Mouse (Mus musculus) heart, embryonic 15.5 days (tissue): ENCODE data around the gene Dnajb4. TPM values are rescaled to one million over a fixed set of nuclear protein-coding genes. Genes with fewer than 3 reads are reported as not detected.
A peak's percentile ranks its signal among the peaks of the same experiment; 100 is the strongest.
"Not testable (repeated sequence)": the region's sequence is repeated elsewhere in the genome, so short reads cannot be mapped to it uniquely, and the experiment has no call there.

Experiments
- ATAC-seq: fragments of 200-750 bp; cut with Nextera tagmentation; replicated peaks from 2 replicates; pipeline ENCODE4 v1.8.0; 2017; ENCODE audit warnings: low read depth, moderate TSS enrichment; ENCODE audit not compliant: insufficient number of reproducible peaks, insufficient read depth, low FRiP score
- H3K27ac ChIP-seq: fragments of 300-500 bp; sonication (generic); 2 replicates; pipeline ENCODE4 v1.5.1; 2015; ENCODE audit warnings: mild to moderate bottlenecking, inconsistent platforms
- H3K27me3 ChIP-seq: fragments of 300-500 bp; sonication (generic); 2 replicates; pipeline ENCODE4 v1.6.1; 2015; ENCODE audit warnings: inconsistent platforms
- H3K36me3 ChIP-seq: fragments of 300-500 bp; sonication (generic); 2 replicates; pipeline ENCODE4 v1.6.1; 2015; ENCODE audit warnings: mild to moderate bottlenecking, inconsistent platforms
- H3K4me1 ChIP-seq: fragments of 300-500 bp; sonication (generic); replicated peaks from 2 replicates; pipeline ENCODE4 v1.6.1; 2015; ENCODE audit warnings: inconsistent platforms
- H3K4me2 ChIP-seq: fragments of 300-500 bp; sonication (generic); 2 replicates; pipeline ENCODE4 v1.6.1; 2015; ENCODE audit warnings: inconsistent platforms, mild to moderate bottlenecking, moderate library complexity
- H3K4me3 ChIP-seq: fragments of 300-500 bp; sonication (generic); 2 replicates; pipeline ENCODE4 v1.5.1; 2015; ENCODE audit warnings: mild to moderate bottlenecking, inconsistent platforms
- H3K9ac ChIP-seq: fragments of 300-500 bp; sonication (generic); 2 replicates; pipeline ENCODE4 v1.6.1; 2015; ENCODE audit warnings: mild to moderate bottlenecking, inconsistent platforms
- H3K9me3 ChIP-seq: fragments of 300-500 bp; sonication (generic); replicated peaks from 2 replicates; pipeline ENCODE4 v1.6.1; 2016; ENCODE audit warnings: inconsistent platforms
- WGBS: fragments of 180-500 bp; shearing (Covaris S2); methylation state at CpG from one replicate; pipeline ENCODE4 v1.1.7; 2015; ENCODE audit warnings: mixed read lengths; 5-methylcytosine and 5-hydroxymethylcytosine counted together
- polyA plus RNA-seq: library from polyadenylated mRNA; unstranded; fragments of >200 nt; fragmentation: Nextera tagmentation; extraction: Ambion mirVana; gene quantifications from 2 replicates; pipeline ENCODE4 v1.2.1, GENCODE M21; 2015

The Dnajb4 gene
- 44.4 and 50.3 TPM in 2 replicates for polyA plus RNA-seq

GRCm38 (mm10) chr3:152209967-152210634 lies at the start of gene Dnajb4, which contains the start of gene Fubp1:
Gene Dnajb4, minus strand, starts transcription at chr3:152210302.
Gene Fubp1, plus strand, starts transcription at chr3:152210422.
- Histone ChIP-seq H3K27me3 (no peaks in the 10 kb centered on the region), H3K27ac (peak within 1 kb of the TSS; percentile 100), H3K36me3 (no peaks in the 10 kb centered on the region), H3K4me3 (peak within 1 kb of the TSS; percentile 88), H3K9me3 (no peaks in the 10 kb centered on the region), H3K4me2 (peak within 1 kb of the TSS; percentile 77), H3K4me1 (peaks cover 27% of the 10 kb centered on the region), H3K9ac (peak within 1 kb of the TSS; percentile 100)
- WGBS = under 1% methylated on average over 85 of the region's 85 CpGs
- peak; percentile 96 for ATAC-seq

- H3K27me3 ChIP-seq, H3K36me3 ChIP-seq, H3K9me3 ChIP-seq: not testable (repeated sequence)
- ATAC-seq = peak; percentile 40
- Histone ChIP-seq H3K9ac (peak overlapping the region; percentile 48), H3K27ac (peak overlapping the region; percentile 99), H3K4me2 (peak overlapping the region; percentile 42), H3K4me3 (peak overlapping the region; percentile 4; the same call in 1 of the 2 replicates), H3K4me1 (peaks cover 34% of the 10 kb centered on the region)
- 27% methylated on average over 8 of the region's 9 CpGs for WGBS
These were observed 49.3 kb upstream of the Dnajb4 start for GRCm38 (mm10) chr3:152259409-152259808.

DNA sequence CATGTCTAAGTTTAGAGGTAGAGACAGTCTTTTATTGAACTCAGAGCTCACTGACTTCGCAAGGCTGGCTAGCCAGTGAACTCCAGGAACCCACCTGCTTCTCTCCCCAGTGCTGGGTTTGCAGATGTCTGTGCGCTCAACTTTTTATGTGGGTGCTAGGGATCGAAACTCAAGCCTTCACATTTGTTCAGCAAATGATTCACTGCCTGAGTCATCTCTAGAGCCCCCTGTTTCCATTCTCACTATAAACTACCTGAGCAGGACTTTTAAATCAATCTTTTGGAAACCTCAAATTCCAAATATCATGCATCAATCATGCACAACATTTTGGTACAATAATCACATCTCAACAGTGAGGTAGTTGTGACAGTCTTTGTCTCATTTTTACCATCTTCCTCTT lies 47.4 kb upstream of the Dnajb4 start:
- Histone ChIP-seq H3K4me1 (peaks cover 34% of the 10 kb centered on the region), H3K27ac (peak overlapping the region; percentile 30; the same call in 1 of the 2 replicates), H3K4me2 (no peak overlapping the region), H3K9ac (no peak overlapping the region), H3K9me3 (no peaks in the 10 kb centered on the region), H3K27me3 (no peaks in the 10 kb centered on the region), H3K36me3 (peaks cover 16% of the 10 kb centered on the region; the same call in 1 of the 2 replicates), H3K4me3 (no peak overlapping the region)
- 73% methylated on average over 3 of the region's 3 CpGs for WGBS
- no peak for ATAC-seq

GRCm38 (mm10) chr3:152250487-152250886 lies 40.4 kb upstream of the Dnajb4 start:
- H3K4me3 ChIP-seq = no peak overlapping the region
- peaks cover 64% of the 10 kb centered on the region for H3K36me3 ChIP-seq
- H3K9me3 ChIP-seq = no peaks in the 10 kb centered on the region
- no peak for ATAC-seq
- H3K27ac ChIP-seq = no peak overlapping the region
- H3K9ac ChIP-seq = no peak overlapping the region
- WGBS = 71% methylated on average over 1 of the region's 1 CpGs
- no peaks in the 10 kb centered on the region for H3K4me1 ChIP-seq
- H3K27me3 ChIP-seq = no peaks in the 10 kb centered on the region
- H3K4me2 ChIP-seq = no peak overlapping the region

GRCm38 (mm10) chr3:152247708-152248107 lies 37.6 kb upstream of the Dnajb4 start:
- Histone ChIP-seq H3K9me3 (no peaks in the 10 kb centered on the region), H3K27me3 (no peaks in the 10 kb centered on the region), H3K4me3 (no peak overlapping the region), H3K4me2 (no peak overlapping the region), H3K36me3 (peaks cover 74% of the 10 kb centered on the region), H3K27ac (no peak overlapping the region), H3K4me1 (no peaks in the 10 kb centered on the region), H3K9ac (no peak overlapping the region)
- no peak for ATAC-seq
- WGBS = 85% methylated on average over 12 of the region's 12 CpGs

GRCm38 (mm10) chr3:152245273-152245910 lies 35.3 kb upstream of the Dnajb4 start:
- no peak overlapping the region for H3K4me2 ChIP-seq
- peaks cover 83% of the 10 kb centered on the region for H3K36me3 ChIP-seq
- 67% methylated on average over 5 of the region's 5 CpGs for WGBS
- no peak for ATAC-seq
- no peak overlapping the region for H3K4me3 ChIP-seq
- no peaks in the 10 kb centered on the region for H3K27me3 ChIP-seq
- no peak overlapping the region for H3K9ac ChIP-seq
- no peaks in the 10 kb centered on the region for H3K4me1 ChIP-seq
- H3K9me3 ChIP-seq = no peaks in the 10 kb centered on the region
- no peak overlapping the region for H3K27ac ChIP-seq

- no peak for ATAC-seq
- Histone ChIP-seq H3K4me3 (no peak overlapping the region), H3K27me3 (no peaks in the 10 kb centered on the region), H3K4me2 (no peak overlapping the region), H3K4me1 (no peaks in the 10 kb centered on the region), H3K36me3 (peaks cover 88% of the 10 kb centered on the region), H3K9ac (no peak overlapping the region), H3K9me3 (no peaks in the 10 kb centered on the region), H3K27ac (no peak overlapping the region)
- 74% methylated on average over 4 of the region's 4 CpGs for WGBS
These were observed 33.2 kb upstream of the Dnajb4 start for GRCm38 (mm10) chr3:152243304-152243703.

GRCm38 (mm10) chr3:152241098-152241497 lies 31.0 kb upstream of the Dnajb4 start:
- no peaks in the 10 kb centered on the region for H3K9me3 ChIP-seq
- no peak overlapping the region for H3K9ac ChIP-seq
- H3K4me2 ChIP-seq = no peak overlapping the region
- WGBS = 76% methylated on average over 3 of the region's 3 CpGs
- H3K4me1 ChIP-seq = no peaks in the 10 kb centered on the region
- no peak overlapping the region for H3K4me3 ChIP-seq
- H3K36me3 ChIP-seq = peaks cover 80% of the 10 kb centered on the region
- ATAC-seq = no peak
- no peaks in the 10 kb centered on the region for H3K27me3 ChIP-seq
- H3K27ac ChIP-seq = no peak overlapping the region

- no peaks in the 10 kb centered on the region for H3K27me3 ChIP-seq
- no peaks in the 10 kb centered on the region for H3K9me3 ChIP-seq
- no peaks in the 10 kb centered on the region for H3K4me1 ChIP-seq
- no peak for ATAC-seq
- no peak overlapping the region for H3K27ac ChIP-seq
- H3K36me3 ChIP-seq = peaks cover 75% of the 10 kb centered on the region
- H3K4me2 ChIP-seq = no peak overlapping the region
- 83% methylated on average over 1 of the region's 1 CpGs for WGBS
- H3K4me3 ChIP-seq = no peak overlapping the region
- H3K9ac ChIP-seq = no peak overlapping the region
These were observed 29.5 kb upstream of the Dnajb4 start for GRCm38 (mm10) chr3:152239592-152239991.

DNA sequence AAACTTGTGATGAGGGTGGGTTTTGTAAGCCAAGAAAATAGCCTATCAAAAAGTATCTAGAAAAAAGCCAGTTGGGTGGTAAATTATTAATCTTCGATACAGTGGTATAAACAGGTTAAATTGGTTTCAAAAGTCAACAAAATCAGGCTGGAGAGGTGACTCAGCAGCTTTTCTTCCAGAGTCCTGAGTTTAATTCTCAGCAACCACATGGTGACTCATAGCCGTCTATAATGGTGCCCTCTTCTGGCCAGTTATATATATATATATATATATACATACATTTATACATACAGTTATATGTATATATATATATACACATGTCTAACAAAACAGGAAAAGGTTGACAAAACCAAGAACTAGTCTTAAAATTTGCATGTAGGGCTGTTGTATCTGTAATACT lies 28.7 kb upstream of the Dnajb4 start:
- 50% methylated on average over 2 of the region's 2 CpGs for WGBS
- Histone ChIP-seq H3K4me1 (no peaks in the 10 kb centered on the region), H3K9me3 (no peaks in the 10 kb centered on the region), H3K27me3 (no peaks in the 10 kb centered on the region), H3K27ac (no peak overlapping the region), H3K4me2 (no peak overlapping the region), H3K9ac (no peak overlapping the region), H3K4me3 (no peak overlapping the region), H3K36me3 (peaks cover 74% of the 10 kb centered on the region)
- no peak for ATAC-seq

GRCm38 (mm10) chr3:152235805-152236204 lies 25.7 kb upstream of the Dnajb4 start:
- 96% methylated on average over 1 of the region's 1 CpGs for WGBS

More at GRCm38 (mm10) chr3:152235805-152236204, 25.7 kb upstream of the Dnajb4 start:
- H3K4me2 ChIP-seq = no peak overlapping the region
- no peak overlapping the region for H3K27ac ChIP-seq
- H3K4me3 ChIP-seq = no peak overlapping the region
- peaks cover 4% of the 10 kb centered on the region; the same call in 1 of the 2 replicates for H3K4me1 ChIP-seq
- no peaks in the 10 kb centered on the region for H3K9me3 ChIP-seq
- ATAC-seq = no peak
- H3K27me3 ChIP-seq = no peaks in the 10 kb centered on the region
- no peak overlapping the region for H3K9ac ChIP-seq
- H3K36me3 ChIP-seq = peaks cover 63% of the 10 kb centered on the region
